Comparison of ENCODE assay signal across 18 mouse cellular contexts in genomic region chr5:131496517-131497216, GRCm38 (mm10).
DNase-seq lines count a peak whose midpoint lies in the region; ATAC-seq lines count a peak whose summit lies in the region.
"Had no signal": no experiment of that assay in that cellular context is flagged by ENCODE, and none has a peak within 500 bp of the region (broad histone marks: within the 10 kb centered on the region; RNA-seq: fewer than 3 reads in every experiment).

No protein-coding gene starts in this region.

- H3K4me2 ChIP-seq in hindbrain, embryonic 15.5 days: no peak overlapping the region
- no peak overlapping the region for H3K4me2 ChIP-seq in hindbrain, embryonic 12.5 days (replicated peaks)
- H3K4me2 ChIP-seq in intestine, embryonic 14.5 days (ENCODE audit: low read length): no peak overlapping the region
- H3K4me2 ChIP-seq: heart, embryonic 11.5 days; limb, embryonic 15.5 days had no signal

- H3K36me3 ChIP-seq in hindbrain, embryonic 15.5 days: no peaks in the 10 kb centered on the region
- no peaks in the 10 kb centered on the region for H3K36me3 ChIP-seq in hindbrain, embryonic 12.5 days
- no peaks in the 10 kb centered on the region for H3K36me3 ChIP-seq in intestine, embryonic 14.5 days (ENCODE audit: control insufficient read depth, insufficient read depth, low read length)
- H3K36me3 ChIP-seq: limb, embryonic 15.5 days had no signal

- no peak overlapping the region for H3K9ac ChIP-seq in hindbrain, embryonic 15.5 days
- H3K9ac ChIP-seq in hindbrain, embryonic 12.5 days: no peak overlapping the region
- no peak overlapping the region for H3K9ac ChIP-seq in intestine, embryonic 14.5 days (ENCODE audit: low read length)
- H3K9ac ChIP-seq: limb, embryonic 15.5 days had no signal

- peak; percentile 16 for DNase-seq in right cerebral cortex, postnatal 14 days
- no peak for DNase-seq in right cerebral cortex, adult 18-20 months
- no peak for DNase-seq in intestine, embryonic 14.5 days (ENCODE audit: low spot score)
- DNase-seq in cerebellum, postnatal 36 days: no peak
- DNase-seq in kidney, postnatal 36 days: no peak
- DNase-seq: adrenal gland, adult 2 months; cerebellum, postnatal 10 days; embryo, embryonic 11 days; gastrocnemius, postnatal 10 days; heart, postnatal 4 days; kidney, adult 9 months; lung, postnatal 10 days; thymus, postnatal 14 days had no signal

- ATAC-seq in hindbrain, embryonic 15.5 days (ENCODE audit: low FRiP score, low read depth): peak; percentile 52
- no peak for ATAC-seq in hindbrain, embryonic 12.5 days (ENCODE audit: low FRiP score)
- peak; percentile 42; the same call in 1 of the 2 replicates for ATAC-seq in intestine, embryonic 14.5 days (replicated peaks; ENCODE audit: low FRiP score, low TSS enrichment, low read depth)
- ATAC-seq: CD4-positive, CD25-positive, alpha-beta regulatory T cell, adult 4 months had no signal

- WGBS in hindbrain, embryonic 15.5 days: 93% methylated on average over 10 of the region's 10 CpGs
- WGBS in hindbrain, embryonic 12.5 days: 95% methylated on average over 10 of the region's 10 CpGs
- 89% methylated on average over 10 of the region's 10 CpGs for WGBS in intestine, embryonic 14.5 days

- peaks cover 18% of the 10 kb centered on the region; the same call in 1 of the 2 replicates for H3K4me1 ChIP-seq in hindbrain, embryonic 15.5 days (replicated peaks)
- H3K4me1 ChIP-seq in hindbrain, embryonic 12.5 days: peaks cover 15% of the 10 kb centered on the region
- H3K4me1 ChIP-seq in intestine, embryonic 14.5 days (replicated peaks; ENCODE audit: control insufficient read depth, insufficient read depth, low read length): no peaks in the 10 kb centered on the region

- no peak overlapping the region for H3K4me3 ChIP-seq in hindbrain, embryonic 15.5 days
- H3K4me3 ChIP-seq in hindbrain, embryonic 12.5 days: no peak overlapping the region
- no peak overlapping the region for H3K4me3 ChIP-seq in intestine, embryonic 14.5 days (ENCODE audit: low read depth, low read length)
- H3K4me3 ChIP-seq: limb, embryonic 15.5 days had no signal

- no peaks in the 10 kb centered on the region for H3K27me3 ChIP-seq in hindbrain, embryonic 15.5 days
- H3K27me3 ChIP-seq in hindbrain, embryonic 12.5 days: no peaks in the 10 kb centered on the region
- H3K27me3 ChIP-seq in intestine, embryonic 14.5 days (replicated peaks; ENCODE audit: control insufficient read depth, insufficient read depth, low read length): no peaks in the 10 kb centered on the region
- H3K27me3 ChIP-seq: limb, embryonic 15.5 days had no signal

- H3K9me3 ChIP-seq in hindbrain, embryonic 15.5 days: no peaks in the 10 kb centered on the region
- no peaks in the 10 kb centered on the region for H3K9me3 ChIP-seq in hindbrain, embryonic 12.5 days (replicated peaks)
- H3K9me3 ChIP-seq in intestine, embryonic 14.5 days (ENCODE audit: control insufficient read depth, low read length): no peaks in the 10 kb centered on the region
- H3K9me3 ChIP-seq: limb, embryonic 15.5 days had no signal

- no peak overlapping the region for H3K27ac ChIP-seq in hindbrain, embryonic 15.5 days (replicated peaks)
- no peak overlapping the region for H3K27ac ChIP-seq in hindbrain, embryonic 12.5 days
- no peak overlapping the region for H3K27ac ChIP-seq in intestine, embryonic 14.5 days (ENCODE audit: low read depth)
- H3K27ac ChIP-seq: limb, embryonic 15.5 days had no signal
